Mouse (Mus musculus): ENCODE measurements around the gene Anapc16.
A peak's percentile ranks its signal among the peaks of the same experiment; 100 is the strongest.

The Anapc16 gene

DNA sequence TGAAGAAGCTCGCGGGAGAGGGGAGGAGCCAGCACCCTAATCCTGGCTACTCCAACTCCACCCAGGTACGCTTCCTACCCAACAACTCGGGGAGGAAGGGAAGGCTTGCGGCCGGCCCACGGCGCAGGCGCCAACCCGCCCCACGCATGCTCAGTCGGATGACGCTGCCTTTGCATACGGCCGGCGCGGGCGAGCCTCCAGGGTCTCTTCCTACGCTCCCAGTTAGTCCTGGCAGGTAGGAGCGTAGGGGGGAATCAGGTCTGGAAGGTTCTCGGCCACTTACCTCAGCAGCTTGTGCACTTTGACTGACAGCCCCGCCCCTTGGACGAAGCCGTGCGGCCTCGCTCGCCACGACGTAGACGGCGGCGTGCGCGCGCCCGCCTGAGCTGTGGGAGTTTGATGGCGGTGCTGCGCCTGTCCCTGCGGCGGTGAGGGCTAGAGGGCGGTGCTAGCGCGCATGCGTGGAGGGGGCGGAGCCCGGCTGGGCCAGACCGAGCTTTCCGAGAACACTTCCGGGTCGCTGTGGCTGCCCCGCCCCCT is at the start of gene Anapc16, which contains the start of gene Ascc1:
Gene Anapc16 (minus strand): TSS at position 463 of the 540 bp plus-strand sequence.
Gene Ascc1 (plus strand): TSS at position 133 of the 540 bp plus-strand sequence.
- peak; percentile 95 to 98 for DNase-seq

DNA sequence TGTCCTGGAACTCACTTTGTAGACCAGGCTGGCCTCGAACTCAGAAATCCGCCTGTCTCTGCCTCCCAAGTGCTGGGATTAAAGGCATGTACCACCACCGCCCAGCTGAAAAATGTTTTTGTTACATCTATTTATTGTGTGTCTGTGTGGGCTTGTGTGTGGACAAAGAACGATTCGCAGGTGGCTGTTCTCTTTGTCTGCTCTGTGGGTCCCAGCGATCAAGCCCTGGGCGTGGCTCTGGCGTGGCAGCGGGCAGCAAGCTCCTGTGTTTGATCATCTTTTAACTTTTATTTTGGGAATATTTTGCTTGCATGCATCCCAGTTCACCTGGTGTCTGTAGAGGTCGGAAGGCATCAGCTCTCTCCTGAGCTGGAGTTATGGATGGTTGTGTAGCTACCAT is 47.6 kb upstream of the Anapc16 start:
- DNase-seq: no peak

DNA sequence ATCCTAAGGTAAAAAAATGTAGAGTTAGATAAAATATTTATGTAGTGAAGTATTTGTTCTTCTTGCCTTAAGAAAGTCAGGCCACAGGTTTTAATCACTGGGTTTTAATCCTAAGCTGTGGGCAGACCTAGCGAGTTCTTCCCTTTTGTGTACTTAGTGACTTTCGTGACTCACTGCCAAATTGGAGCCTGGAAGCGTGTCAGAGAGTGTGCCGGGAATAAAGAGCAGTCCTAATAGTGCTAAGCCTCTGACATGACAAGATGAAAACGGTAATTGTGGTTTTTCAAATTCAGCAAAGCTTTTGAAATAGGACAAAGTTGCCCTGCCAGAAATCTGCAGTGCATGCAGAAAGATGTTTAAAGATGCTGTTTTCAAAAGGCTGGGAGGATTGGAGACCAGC is 43.8 kb upstream of the Anapc16 start:
- DNase-seq: no peak

DNA sequence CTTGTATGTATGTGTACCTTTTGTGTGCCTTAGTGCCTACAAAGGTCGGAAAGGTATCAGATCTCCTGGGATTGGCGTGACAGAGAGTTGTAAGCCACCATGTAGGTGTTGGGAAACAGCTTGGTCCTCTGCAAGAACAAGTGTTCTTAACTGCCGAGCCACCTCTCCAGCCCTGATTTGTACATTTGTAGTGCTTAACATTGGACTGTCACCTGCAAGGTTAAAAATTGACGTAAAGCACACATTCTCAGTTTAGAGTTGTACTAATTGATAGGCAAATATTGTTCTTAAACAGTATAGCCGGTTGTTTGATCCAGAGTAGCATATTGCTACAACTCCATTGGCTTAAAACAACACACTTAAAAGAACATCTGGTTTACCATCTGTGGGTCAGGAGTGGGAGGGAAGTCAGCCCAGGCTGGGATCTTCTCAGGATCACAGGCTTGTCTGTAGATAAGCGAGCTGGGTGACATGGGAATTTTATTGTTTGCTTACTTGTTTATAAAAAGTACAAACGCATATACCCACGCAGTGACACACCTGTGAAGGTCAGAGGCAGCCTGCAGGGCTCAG is 39.5 kb upstream of the Anapc16 start:
- DNase-seq: no peak

DNA sequence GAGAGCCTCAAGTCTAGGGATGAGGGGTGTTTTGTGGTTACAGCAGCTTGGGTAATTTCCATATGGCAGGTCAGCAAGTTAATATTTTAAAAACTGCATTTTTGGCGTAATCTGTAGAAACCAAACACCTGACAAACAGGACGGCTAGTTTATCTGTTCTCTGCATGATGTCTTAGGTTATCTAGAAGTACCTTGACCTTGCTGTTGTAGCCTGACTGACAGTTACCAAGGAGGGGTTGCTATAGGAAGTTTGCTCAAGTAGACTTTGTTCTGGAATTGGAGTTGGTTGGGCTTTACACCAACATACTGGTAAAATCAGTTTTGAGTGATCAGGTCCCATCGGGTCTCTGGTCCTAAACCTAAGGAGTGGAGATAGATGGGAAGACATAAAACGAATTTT is 32.8 kb upstream of the Anapc16 start:
- DNase-seq: no peak

DNA sequence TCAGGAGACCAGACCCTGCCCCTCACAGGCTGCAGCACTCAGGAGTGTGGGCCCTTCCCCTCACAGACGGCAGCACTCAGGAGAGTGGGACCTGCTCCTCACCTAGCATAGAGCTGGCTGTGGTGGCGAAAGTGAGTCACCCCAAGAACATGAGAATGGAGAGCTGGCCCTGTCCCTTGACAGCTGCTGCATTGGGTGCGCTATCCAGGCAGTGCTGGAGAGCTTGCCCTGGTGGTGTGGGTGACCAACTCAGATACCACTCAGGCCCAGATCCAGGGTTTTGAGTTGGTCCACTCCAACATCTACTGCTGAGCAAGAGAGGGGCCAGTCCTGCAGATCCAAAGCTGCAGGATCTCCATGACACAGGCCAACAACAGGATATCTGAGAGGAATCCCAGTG is 31.7 kb upstream of the Anapc16 start:
- no peak for DNase-seq

DNA sequence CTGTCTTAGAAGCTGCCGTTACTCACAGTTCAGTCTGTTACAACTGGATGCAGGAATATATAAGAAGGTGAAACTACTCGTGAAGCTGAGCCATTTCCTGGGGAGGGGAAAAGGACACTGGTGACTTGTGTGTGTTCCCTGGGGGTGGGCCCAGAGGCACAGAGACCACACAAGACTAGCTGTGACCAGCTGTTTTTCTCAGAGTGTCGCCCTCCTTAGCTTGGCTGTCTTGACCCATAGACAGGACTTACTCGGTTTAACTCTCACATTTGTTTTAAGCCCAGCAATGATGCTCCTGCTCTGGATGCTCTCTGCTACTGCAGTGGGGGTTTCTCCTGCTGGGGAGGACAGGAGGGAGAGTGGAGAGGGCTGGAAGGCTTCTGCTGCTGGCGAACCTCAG is 30.1 kb upstream of the Anapc16 start:
- DNase-seq: no peak

DNA sequence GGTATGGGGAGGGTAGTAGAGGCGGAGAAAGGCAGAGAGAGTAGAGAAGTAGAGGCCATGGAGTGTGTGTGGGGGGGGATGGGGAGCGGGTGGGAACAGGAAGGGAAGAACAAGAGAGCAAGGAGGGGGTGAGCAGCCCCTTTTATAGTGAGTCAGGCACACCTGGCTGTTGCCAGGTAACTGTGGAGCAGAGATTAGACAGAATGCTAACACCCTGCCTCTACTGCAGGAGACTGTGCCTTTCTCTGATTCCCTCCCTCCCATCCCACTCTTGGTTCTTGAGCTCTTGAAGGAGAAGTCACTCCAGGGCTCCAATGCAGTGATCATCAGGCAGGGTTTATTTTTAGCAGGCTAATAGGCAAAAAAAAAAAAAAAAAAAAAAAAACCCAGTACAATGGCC is 29.7 kb upstream of the Anapc16 start:
- DNase-seq: no peak

DNA sequence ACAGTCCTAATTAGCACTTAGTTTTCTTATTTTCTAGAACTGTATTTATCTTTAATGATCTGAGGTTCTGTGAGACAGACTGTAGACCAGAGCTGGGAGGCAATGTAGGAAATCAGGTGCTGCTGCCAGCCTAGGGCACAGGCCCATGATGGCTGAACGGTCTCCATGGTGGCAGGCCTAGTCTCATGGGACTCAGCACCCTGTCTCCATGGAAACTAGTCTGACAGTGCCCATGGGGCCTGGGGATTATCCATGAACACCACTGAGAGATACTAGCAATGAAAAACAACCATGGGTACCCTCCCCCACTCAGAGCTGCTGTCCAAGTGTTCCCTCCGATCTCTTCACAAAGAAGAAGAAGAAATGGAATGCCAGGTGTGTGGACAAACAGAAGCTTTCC is 29.1 kb upstream of the Anapc16 start:
- DNase-seq: no peak

DNA sequence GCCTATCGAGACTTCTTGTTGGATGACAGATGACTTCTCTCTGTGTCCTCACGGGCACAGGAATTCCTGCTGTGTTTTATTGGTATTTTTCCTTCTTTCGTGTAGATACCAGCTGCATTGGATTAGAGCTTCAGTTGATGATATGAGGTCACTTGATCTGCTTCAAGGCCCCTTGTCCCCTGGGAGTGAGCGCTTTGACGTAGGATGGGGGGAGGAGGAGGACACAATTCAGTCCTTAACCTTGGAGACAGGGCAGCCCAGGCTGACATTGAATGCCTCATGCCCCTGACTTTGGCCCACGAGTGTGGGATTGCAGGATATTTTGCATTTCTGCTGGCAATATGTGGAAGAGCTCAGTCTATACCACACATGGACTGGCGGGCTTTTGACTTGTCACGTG is 28.6 kb upstream of the Anapc16 start:
- no peak for DNase-seq

DNA sequence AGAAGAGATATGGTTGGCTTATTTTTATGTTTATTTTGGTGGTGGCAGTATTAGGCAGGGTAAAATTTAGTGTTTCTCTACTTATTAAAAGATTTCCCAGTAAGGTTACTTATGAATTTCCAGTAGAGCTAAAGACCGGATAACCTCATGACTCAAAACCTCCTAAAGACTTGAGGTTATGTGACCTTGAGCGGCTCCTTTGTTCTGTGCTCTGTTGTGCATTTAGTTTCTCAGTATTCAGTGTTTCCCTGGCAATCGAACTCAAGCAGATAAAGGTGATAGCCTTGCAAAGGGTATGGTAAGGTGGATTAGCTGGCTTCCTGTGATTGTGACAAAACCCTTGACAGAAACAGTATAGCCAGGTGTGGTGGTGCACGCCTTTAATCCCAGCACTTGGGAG is 26.5 kb upstream of the Anapc16 start:
- DNase-seq: no peak

DNA sequence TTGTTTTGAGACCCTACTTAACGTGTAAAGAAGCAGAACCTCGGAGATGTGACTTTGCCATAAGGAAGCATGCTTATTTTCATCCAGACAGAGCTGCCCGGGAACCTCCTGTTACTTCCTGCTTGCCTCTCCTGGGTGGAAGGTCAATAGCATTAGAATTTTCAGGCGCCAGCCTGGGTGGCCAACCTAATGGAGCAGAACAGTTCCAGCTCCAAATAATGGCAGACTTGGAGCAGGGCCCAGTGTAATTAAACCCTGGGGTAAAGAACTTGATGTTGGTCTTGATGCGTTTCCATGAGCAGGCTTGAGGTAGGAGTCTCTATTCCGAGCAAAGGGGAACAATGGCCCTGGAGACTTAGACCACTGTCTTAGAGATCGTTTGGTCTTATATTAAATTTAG is 26.0 kb upstream of the Anapc16 start:
- peak; percentile 91 to 94 for DNase-seq

DNA sequence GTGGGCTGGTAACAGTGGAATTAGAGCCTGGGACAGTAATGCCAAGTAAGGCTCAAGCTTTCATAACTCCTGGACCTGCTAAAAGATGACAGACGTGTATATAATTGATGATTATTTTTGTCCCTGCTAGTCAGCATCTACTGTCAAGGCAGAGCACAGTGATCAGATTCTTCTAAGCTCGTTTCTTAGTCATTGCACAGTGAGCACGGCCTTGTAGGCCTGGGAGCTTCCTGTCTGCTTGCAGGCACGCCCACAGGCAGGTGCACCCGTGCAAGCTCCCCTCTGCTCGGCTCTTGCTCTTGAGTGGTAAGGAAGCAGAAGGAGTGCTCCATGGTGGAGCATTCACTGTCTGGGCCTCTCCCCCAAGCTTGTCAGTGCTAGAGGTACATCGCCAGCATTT is 25.2 kb upstream of the Anapc16 start:
- no peak for DNase-seq

DNA sequence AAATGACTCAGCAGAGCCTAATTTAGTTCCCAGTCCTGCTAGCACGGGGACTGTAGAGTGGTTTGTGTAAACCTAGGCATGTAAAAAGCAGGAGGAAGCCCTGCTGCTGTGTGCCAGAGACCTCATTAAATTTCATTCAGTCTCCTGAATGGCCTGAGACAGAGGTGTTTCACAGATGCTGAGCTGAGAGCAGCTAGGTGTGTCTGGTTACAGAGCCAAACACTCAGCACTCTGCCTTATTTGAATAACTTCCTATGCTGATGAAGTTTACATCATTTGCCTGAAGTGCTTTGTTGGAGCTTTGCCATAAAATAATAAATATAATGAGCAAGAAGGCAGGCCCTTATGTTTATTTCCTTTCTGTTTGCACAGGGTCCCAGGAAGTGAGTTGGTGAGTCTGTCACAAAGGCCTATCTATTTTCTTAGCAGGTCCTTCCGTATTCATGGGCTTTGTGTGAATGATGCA is 24.7 kb upstream of the Anapc16 start:
- DNase-seq: no peak

DNA sequence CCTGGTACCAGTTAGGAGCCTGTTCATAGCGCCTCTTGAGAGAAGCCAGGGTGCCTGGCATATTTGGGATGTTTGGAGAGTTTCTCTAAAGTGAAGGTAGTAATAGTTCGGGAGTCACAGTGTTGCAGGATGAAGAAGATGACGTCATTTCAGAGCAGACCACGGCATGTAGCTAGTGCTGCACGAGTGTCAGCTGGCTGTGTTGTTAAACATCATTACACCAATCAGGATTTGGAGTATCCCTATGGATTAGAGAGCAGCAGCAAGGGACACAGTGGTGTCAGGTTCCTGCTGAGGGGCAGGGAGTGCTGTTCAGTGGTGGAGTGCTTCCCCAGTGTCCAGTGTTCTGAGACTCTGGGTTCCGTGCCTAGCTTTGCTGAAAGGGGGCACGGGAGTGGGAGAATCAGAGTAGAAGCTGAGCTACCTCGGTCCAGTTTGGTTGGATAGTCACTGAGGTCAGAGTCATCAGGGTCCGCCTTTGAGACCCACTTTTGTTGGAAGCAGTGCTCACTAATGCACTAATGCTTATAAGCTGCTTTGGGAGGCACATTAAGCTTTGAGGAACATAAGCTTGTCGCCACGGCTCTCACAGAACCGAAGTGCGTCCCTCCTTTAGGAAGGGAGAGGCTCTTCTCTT is 23.9 kb upstream of the Anapc16 start:
- DNase-seq: no peak

DNA sequence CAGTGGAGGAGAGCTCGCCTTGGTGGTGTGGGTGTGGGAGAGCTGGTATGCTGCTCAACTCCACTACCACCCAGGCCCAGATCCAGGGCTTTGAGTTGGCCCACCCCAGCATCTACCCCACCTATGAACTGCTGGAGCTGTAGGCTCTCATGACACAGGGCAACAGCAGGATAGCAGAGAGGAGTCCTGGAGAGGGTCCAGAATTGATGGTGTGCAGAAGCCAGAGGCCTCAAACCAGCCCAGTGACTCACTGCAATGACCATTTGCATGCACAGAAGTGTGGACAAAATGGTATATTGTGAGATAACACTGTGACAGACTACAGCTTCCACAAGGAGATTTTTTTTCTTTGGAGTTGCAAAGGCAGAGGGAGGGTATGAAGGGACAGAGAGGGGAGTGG is 20.8 kb upstream of the Anapc16 start:
- DNase-seq: no peak

DNA sequence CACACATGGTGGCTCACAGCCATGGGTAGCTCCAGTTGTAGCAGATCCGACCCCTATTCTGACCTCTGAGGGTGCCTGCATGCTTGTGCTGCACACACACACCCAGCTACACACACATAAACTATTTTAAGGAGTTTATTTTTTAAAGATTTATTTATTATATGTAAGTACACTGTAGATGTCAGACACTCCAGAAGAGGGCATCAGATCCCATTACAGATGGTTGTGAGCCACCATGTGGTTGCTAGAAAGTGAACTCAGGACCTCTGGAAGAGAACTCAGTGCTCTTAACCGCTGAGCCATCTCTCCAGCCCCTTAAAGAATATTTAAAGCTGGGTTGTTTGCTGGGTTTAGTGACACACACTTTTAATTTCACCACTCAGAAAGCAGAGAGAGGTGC is 16.4 kb upstream of the Anapc16 start:
- DNase-seq: no peak

DNA sequence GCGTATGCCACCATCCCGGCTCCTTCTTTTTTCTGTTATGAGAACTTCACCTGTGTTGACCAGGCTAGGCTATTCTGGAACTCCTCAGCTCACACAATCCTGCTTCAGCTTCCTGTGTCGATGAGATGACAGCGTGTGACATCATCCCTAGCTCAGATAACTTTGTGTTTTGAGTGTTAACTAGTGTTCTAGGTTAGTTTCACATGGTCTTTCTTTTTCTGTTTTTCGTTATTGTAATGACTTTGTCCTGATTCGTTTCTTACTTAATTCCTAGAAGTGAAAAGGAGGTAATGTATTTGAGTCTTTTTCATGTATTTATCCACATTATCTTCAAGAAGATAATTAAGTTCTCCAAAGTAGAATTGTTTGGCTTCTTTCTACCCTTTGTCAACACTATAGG is 13.3 kb upstream of the Anapc16 start:
- no peak for DNase-seq

DNA sequence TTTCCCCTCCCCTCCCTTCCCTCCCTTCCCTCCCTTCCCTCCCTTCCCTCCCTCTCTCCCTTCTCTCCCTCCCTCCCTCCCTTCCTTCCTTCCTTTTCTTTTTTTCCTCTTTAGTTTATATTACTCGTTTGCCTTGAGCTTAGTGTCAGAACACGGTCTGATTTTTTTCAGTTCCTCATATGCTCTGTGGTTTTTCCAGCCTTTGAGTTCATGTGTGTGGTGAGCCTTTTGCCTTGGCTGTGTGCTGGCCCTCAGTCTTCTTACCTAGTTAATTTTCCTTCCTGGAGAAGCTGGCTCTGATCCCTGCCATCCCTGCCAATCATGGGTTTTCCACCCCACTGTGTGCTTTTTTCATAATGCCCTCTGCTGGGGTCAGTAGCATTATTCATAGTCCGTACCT is 6.2 kb upstream of the Anapc16 start:
- no peak for DNase-seq

DNA sequence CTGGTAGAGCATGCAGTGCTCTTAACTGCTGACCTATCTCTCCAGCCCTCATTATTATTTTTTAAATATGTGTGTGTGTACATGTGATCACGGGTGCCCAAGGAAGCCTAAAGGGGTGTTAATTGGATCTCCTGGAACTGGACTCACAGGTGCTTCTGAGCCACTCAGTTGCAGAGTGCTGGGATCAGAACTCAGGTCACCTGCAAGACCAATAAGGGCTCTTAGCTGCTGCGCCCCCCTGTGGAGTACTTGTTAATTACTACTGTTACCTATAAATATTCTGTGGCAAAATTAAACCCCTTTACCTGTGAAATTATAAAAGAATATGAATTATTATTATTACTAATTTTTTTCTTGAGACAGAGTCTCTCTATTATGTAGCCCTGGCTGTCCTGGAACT is 2.3 kb upstream of the Anapc16 start:
- DNase-seq: peak in 1 of 2 experiments; percentile 66

DNA sequence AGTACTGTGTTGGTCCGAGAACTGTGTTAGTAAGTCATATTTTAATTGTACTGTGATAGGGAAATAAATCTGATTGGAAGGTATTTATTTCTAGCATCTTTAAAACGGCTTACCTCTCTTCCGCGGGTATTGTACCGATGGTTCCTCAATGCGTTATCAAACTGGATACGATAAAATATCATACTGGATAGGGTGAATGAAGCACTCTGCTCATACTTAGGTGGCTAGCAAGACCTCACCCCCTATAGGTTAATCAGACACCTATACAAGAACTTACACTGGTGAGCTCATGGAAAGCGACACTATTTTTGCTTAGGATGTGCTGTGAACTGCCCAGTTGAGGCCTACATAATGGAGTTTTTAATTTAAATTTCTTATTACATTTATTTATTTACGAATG is 912 bp upstream of the Anapc16 start:
- no peak for DNase-seq

DNA sequence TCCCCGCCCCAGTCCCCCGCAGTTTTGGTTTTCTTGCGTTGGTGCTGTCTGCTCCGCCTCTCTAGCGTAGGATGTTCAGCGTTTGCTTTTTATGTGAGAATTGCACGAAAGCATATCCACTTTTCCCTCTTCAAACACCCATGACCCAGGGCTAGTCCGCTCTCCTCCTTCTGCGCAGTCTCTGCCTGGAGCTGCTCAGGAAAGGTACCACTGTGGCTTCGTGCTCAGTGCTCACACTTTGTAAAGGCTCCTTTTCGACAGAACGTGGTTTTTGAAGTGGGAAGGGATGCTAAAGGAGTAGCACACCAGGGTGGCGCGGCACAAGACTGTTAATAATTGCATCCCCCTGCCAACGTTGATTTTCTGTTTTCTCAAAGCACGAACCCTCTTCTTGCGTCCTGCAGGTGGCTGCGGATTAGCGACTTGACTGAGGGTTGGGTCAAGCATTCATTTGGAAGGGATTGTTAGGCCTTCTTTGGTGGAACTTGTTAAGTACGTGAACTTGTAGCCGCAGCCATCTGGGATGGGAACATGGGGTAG is 348 bp upstream of the Anapc16 start:
- DNase-seq: no peak

DNA sequence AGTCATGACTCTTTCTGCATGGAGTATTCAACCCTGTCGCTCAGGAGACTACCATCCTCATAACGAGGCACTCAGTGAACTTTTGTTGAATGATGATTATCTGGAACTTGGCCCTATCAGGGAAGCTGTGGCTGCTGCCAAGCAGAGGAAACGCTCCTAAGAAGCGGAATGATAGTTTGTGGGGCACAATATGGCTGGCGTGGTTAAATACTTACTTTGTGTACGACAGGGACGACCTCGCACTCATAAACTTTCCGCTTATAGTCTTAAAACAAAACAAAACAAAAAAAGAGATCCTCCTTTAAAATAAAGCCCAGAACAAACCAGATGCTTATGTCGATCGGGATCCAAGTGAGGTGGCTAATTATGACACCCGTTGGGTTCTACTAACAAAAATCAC is 732 bp downstream of the Anapc16 start:
- DNase-seq: no peak

DNA sequence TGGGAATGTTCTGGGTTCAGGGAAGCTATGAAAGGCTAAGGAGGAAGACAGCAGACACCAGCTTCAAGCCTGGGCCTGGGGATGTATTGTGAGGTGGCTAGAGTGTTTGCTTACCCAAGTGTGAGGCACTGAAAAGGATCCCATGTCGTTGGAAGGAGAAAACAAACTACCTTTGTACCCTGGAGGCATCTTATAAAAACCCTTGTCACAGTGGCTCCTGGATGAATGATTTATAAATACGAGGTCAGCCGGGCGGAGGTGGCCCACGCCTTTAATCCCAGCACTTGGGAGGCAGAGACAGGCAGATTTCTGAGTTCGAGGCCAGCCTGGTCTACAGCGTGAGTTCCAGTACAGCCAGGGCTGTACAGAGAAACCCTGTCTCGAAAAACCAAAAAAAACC is 1.3 kb downstream of the Anapc16 start:
- peak in 1 of 2 experiments; percentile 57 for DNase-seq

All from kidney, postnatal 25 days (tissue).